Mouse (Mus musculus) neural tube, embryonic 13.5 days (tissue): ENCODE data around the gene Mrto4. TPM values are rescaled to one million over a fixed set of nuclear protein-coding genes. Genes with fewer than 3 reads are reported as not detected.

ENCODE experiments used
- ATAC-seq: fragments of 200-750 bp; cut with Nextera tagmentation; 2 replicates; pipeline ENCODE4 v1.8.0; 2017; ENCODE audit warnings: low read depth, mild to moderate bottlenecking, moderate TSS enrichment, moderate library complexity
- H3K27ac ChIP-seq: fragments of 300-500 bp; sonication (generic); replicated peaks from 2 replicates; pipeline ENCODE4 v1.5.1; 2015; ENCODE audit warnings: moderate library complexity, mild to moderate bottlenecking, inconsistent platforms
- H3K27me3 ChIP-seq: fragments of 300-500 bp; sonication (generic); 2 replicates; pipeline ENCODE4 v1.6.1; 2015; ENCODE audit warnings: mild to moderate bottlenecking, inconsistent platforms
- H3K36me3 ChIP-seq: fragments of 300-500 bp; sonication (generic); 2 replicates; pipeline ENCODE4 v1.6.1; 2015; ENCODE audit warnings: mild to moderate bottlenecking, inconsistent platforms
- H3K4me1 ChIP-seq: fragments of 300-500 bp; sonication (generic); replicated peaks from 2 replicates; pipeline ENCODE4 v1.6.1; 2015; ENCODE audit warnings: inconsistent platforms
- H3K4me2 ChIP-seq: fragments of 300-500 bp; sonication (generic); 2 replicates; pipeline ENCODE4 v1.6.1; 2015; ENCODE audit warnings: inconsistent platforms, mild to moderate bottlenecking, moderate library complexity
- H3K4me3 ChIP-seq: fragments of 300-500 bp; sonication (generic); 2 replicates; pipeline ENCODE4 v1.5.1; 2015; ENCODE audit warnings: mild to moderate bottlenecking, inconsistent platforms
- H3K9ac ChIP-seq: fragments of 300-500 bp; sonication (generic); 2 replicates; pipeline ENCODE4 v1.6.1; 2015; ENCODE audit warnings: moderate library complexity, mild to moderate bottlenecking, inconsistent platforms
- H3K9me3 ChIP-seq: fragments of 300-500 bp; sonication (generic); 2 replicates; pipeline ENCODE4 v1.6.1; 2016; ENCODE audit warnings: inconsistent platforms
- WGBS: fragments of 180-500 bp; shearing (Covaris S2); methylation state at CpG from one replicate; pipeline ENCODE4 v1.1.7; 2015; 5-methylcytosine and 5-hydroxymethylcytosine counted together
- polyA plus RNA-seq: library from polyadenylated mRNA; unstranded; fragments of >200 nt; fragmentation: Nextera tagmentation; extraction: Ambion mirVana; gene quantifications from 2 replicates; pipeline ENCODE4 v1.2.1, GENCODE M21; 2015

Mrto4 gene
- polyA plus RNA-seq, 1 experiment from 2014 or later, result 90.3 TPM

DNA sequence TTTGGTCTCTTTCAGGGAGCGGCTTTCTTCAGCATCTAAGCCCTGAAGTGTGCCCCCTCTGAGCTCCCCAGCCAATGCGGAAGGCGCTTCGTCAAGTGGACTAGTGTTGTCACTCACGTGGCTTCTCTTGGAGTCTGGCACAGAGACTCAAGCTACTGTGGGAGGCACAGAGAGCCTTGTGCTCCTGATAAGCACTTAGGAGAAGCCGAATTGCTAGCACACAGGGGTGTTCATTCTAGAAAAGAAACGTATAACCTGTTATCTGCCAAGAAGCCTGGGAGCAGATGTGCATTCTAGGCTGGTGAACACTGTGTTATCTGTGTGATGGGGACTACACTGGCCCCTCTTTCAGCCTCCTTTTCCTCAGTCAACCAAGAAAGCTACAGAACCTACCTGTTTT, 16.9 kb downstream of the Mrto4 start:
- peaks cover 23% of the 10 kb centered on the region for H3K27me3 ChIP-seq
- H3K9me3 ChIP-seq, result no peaks in the 10 kb centered on the region
- no peak overlapping the region for H3K9ac ChIP-seq
- H3K27ac ChIP-seq, result no peak overlapping the region
- H3K4me3 ChIP-seq, result no peak overlapping the region
- no peak for ATAC-seq
- no peaks in the 10 kb centered on the region for H3K4me1 ChIP-seq
- no peaks in the 10 kb centered on the region for H3K36me3 ChIP-seq
- no peak overlapping the region for H3K4me2 ChIP-seq
- WGBS, result 72% methylated on average over 7 of the region's 7 CpGs

DNA sequence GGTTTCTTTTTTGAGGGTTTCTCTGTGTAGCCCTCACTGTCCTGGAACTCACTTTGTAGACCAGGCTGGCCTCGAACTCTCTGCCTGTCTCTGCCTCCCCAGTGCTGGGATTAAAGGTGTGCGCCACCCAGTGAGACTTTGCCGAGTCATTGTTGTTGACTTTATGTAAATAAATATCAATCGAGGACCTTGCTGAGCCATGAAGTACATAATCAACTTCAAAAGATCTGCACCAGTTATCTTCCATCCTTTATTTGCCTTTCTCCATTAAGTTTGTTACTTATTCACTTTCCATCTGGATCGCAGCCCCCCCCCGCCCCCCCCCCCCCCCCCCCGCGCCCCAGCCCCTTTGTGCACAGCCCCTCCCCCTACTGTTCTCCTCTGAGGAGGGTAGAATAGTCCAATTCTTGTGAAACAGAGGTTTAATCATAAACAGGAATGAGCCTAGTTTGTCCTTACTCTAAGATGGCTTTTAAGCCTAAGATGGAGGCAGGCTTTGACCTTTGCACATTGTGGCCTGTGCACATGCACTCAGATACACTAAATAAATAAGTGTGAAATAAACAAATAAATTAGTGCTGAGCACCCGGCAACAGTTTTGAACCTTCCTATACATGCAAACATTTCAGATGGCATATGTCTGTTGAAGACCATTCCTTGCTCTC, 17.6 kb downstream of the Mrto4 start:
- Histone ChIP-seq H3K27me3 (peaks cover 23% of the 10 kb centered on the region), H3K4me3 (no peak overlapping the region), H3K27ac (no peak overlapping the region), H3K4me1 (no peaks in the 10 kb centered on the region), H3K9ac (no peak overlapping the region), H3K4me2 (no peak overlapping the region), H3K36me3 (no peaks in the 10 kb centered on the region), H3K9me3 (no peaks in the 10 kb centered on the region)
- WGBS, result 79% methylated on average over 6 of the region's 9 CpGs
- ATAC-seq, result no peak

DNA sequence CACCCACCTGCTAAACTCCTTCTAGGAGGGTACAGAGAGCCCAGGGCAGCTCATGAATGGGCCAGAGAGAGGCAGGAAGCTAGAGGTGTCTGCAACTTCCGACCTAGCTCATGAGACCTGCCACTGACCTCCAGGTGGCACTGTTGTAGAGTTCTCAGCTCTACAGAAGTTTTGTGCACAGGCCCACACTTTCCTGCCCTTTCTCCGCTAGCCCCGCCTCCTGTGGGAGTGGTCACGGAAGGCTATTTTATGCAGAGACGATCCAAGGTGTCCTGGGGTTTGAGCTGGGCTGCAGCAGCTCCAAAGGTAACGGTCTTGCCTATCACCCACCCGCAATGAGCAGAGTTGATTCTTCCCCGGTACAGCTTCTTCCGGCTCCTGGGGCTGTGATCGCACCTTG, 21.8 kb downstream of the Mrto4 start:
- H3K4me3 ChIP-seq, result no peak overlapping the region
- peak overlapping the region; percentile 32 for H3K4me2 ChIP-seq
- 7% methylated on average over 10 of the region's 10 CpGs for WGBS
- no peaks in the 10 kb centered on the region for H3K4me1 ChIP-seq
- H3K27me3 ChIP-seq, result no peaks in the 10 kb centered on the region; the same call in 1 of the 2 replicates
- H3K9me3 ChIP-seq, result no peaks in the 10 kb centered on the region
- H3K9ac ChIP-seq, result no peak overlapping the region
- ATAC-seq, result no peak
- no peak overlapping the region for H3K27ac ChIP-seq
- no peaks in the 10 kb centered on the region for H3K36me3 ChIP-seq

DNA sequence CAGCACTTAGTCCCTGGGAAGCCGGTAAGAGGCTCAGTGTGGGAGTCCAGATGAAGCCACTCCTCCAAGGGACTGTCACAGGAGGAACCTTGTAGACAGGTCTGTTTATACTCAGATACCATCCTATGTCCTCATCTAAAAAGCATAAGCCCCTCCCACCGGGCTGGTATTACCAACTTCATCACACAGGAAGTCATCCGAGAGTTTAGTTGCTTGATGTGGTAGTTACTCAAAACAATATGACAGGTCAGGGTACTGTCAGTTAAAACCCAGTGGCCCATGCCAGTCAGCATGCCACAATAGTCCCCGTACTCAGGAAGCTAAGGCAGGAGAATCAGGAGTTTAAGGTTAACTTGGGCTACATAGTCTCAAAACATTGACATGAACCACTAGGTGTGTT, 32.6 kb downstream of the Mrto4 start:
- peaks cover 44% of the 10 kb centered on the region for H3K36me3 ChIP-seq

DNA sequence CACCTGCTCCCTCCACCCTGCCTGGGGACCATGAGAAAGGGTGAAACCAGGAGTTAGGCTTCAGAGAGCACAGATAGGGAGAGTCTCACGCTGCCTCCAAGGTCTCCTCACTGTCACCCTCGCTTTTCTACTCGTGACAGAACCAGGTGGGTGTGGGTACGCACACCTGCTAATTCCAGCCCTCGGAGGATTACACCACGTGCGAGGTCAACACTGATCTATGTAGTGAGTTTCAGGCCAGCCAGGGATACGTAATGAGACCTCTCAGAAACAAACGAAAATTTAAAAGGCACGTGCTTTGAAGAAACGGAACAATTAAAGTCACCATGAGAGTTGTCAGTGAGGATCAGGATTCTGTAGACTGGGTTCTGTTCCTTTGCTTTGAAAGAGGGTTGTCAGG, 33.9 kb downstream of the Mrto4 start:
- H3K9me3 ChIP-seq, result no peaks in the 10 kb centered on the region
- ATAC-seq, result no peak
- H3K36me3 ChIP-seq, result peaks cover 50% of the 10 kb centered on the region
- no peak overlapping the region for H3K4me3 ChIP-seq
- WGBS, result 94% methylated on average over 11 of the region's 11 CpGs
- H3K27me3 ChIP-seq, result no peaks in the 10 kb centered on the region
- H3K9ac ChIP-seq, result no peak overlapping the region
- no peaks in the 10 kb centered on the region for H3K4me1 ChIP-seq
- H3K4me2 ChIP-seq, result no peak overlapping the region
- no peak overlapping the region for H3K27ac ChIP-seq

More for the DNA sequence above, 32.6 kb downstream of the Mrto4 start:
- H3K27ac ChIP-seq, result no peak overlapping the region
- H3K4me2 ChIP-seq, result no peak overlapping the region
- H3K27me3 ChIP-seq, result no peaks in the 10 kb centered on the region
- no peaks in the 10 kb centered on the region for H3K4me1 ChIP-seq
- no peak overlapping the region for H3K4me3 ChIP-seq
- H3K9ac ChIP-seq, result no peak overlapping the region
- no peaks in the 10 kb centered on the region for H3K9me3 ChIP-seq
- ATAC-seq, result no peak
- WGBS, result 90% methylated on average over 4 of the region's 4 CpGs

DNA sequence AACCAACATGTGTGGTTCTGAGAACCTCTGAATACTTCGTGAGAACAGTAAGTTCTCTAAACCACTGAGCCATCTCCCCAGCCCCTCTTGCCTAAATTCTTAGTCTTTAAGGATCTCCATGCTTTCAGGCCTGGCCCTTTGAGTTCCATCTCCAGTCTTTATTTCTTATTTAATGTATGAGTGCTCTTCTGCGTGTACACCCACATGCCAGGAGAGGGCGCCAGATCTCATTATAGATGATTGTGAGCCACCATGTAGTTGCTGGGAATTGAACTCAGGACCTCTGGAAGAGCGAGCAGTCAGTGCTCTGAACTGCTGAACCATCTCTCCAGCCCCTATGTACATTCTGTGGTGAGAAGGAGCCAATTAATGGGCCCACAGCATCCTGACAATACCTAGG, 39.7 kb downstream of the Mrto4 start:
- 63% methylated on average over 4 of the region's 4 CpGs for WGBS
- no peak for ATAC-seq
- no peak overlapping the region for H3K4me2 ChIP-seq

DNA sequence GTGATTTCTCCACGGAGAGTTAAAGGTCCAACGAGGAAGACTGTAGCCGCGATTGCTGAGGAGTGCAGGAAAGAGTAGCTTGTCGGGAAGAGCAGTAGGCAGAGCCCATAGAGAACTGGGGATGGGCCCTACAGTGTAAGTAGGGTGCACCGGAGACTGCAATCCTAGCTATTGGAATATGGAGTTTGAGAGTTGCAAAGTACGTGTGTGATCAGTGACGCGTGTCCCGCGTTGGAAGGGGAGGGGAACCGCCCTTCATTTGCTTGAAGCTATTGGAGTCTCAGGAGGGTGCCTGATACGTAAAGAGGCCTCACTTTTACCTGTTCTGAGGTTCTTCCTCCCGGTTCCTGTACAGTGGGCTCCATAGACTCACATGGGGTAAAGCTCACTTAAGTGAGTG, 40.7 kb downstream of the Mrto4 start:
- WGBS, result 18% methylated on average over 14 of the region's 14 CpGs
- no peaks in the 10 kb centered on the region for H3K9me3 ChIP-seq
- H3K27ac ChIP-seq, result no peak overlapping the region
- peak overlapping the region; percentile 88 for H3K9ac ChIP-seq
- H3K4me3 ChIP-seq, result peak overlapping the region; percentile 82
- ATAC-seq, result no peak
- H3K4me2 ChIP-seq, result peak overlapping the region; percentile 92
- H3K4me1 ChIP-seq, result peaks cover 26% of the 10 kb centered on the region
- H3K36me3 ChIP-seq, result peaks cover 27% of the 10 kb centered on the region
- H3K27me3 ChIP-seq, result 0 out of 2 replicates have a peak, but pooled peaks cover 5% of the 10 kb centered on the region

More for the DNA sequence above, 39.7 kb downstream of the Mrto4 start:
- Histone ChIP-seq H3K9me3 (no peaks in the 10 kb centered on the region), H3K27me3 (0 out of 2 replicates have a peak, but pooled peaks cover 5% of the 10 kb centered on the region), H3K4me3 (no peak overlapping the region), H3K9ac (no peak overlapping the region), H3K27ac (no peak overlapping the region), H3K36me3 (peaks cover 29% of the 10 kb centered on the region), H3K4me1 (peaks cover 26% of the 10 kb centered on the region)

DNA sequence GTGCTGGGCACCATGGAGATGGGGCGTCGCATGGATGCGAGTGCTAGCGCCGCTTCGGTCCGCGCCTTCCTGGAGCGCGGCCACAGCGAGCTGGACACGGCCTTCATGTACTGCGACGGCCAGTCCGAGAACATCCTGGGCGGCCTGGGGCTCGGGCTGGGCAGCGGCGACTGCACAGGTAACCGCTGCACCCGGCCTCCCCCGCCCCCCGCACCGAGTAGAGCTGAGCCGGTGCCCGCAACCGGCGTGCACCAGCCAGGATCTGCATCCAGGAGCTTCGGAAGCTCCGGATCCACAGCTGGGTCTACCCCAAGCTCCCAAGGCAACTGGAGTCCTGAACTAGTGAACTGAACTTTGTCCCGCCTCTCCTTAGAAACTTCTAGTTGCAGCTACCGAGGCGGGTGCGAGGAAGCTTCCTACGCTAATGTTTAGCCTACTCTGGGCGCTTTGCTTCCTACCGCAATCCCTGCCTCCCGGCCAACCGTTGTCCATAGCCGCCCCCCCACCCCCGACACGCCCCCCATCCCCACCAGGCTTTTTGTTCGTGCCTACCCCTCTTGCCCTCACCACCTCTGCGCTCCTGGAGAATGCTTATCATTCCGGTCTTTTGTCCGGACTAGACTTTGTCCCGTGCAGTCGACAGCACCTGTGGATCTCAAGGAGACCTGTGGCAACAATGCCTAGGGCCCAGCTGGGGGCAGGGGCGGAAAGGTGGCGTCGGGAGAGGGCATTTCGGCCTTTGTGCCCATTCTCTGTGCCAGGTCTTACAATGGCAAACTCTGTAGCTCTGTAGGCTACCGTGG, 41.3 kb downstream of the Mrto4 start:
- H3K9me3 ChIP-seq, result no peaks in the 10 kb centered on the region
- H3K27me3 ChIP-seq, result 0 out of 2 replicates have a peak, but pooled peaks cover 5% of the 10 kb centered on the region
- peak; percentile 10; the same call in 1 of the 2 replicates for ATAC-seq
- H3K4me3 ChIP-seq, result peak overlapping the region; percentile 82
- under 1% methylated on average over 52 of the region's 53 CpGs for WGBS
- peak overlapping the region; percentile 76 for H3K27ac ChIP-seq
- H3K4me1 ChIP-seq, result peaks cover 26% of the 10 kb centered on the region
- H3K4me2 ChIP-seq, result peak overlapping the region; percentile 92
- peak overlapping the region; percentile 88 for H3K9ac ChIP-seq
- H3K36me3 ChIP-seq, result peaks cover 30% of the 10 kb centered on the region

DNA sequence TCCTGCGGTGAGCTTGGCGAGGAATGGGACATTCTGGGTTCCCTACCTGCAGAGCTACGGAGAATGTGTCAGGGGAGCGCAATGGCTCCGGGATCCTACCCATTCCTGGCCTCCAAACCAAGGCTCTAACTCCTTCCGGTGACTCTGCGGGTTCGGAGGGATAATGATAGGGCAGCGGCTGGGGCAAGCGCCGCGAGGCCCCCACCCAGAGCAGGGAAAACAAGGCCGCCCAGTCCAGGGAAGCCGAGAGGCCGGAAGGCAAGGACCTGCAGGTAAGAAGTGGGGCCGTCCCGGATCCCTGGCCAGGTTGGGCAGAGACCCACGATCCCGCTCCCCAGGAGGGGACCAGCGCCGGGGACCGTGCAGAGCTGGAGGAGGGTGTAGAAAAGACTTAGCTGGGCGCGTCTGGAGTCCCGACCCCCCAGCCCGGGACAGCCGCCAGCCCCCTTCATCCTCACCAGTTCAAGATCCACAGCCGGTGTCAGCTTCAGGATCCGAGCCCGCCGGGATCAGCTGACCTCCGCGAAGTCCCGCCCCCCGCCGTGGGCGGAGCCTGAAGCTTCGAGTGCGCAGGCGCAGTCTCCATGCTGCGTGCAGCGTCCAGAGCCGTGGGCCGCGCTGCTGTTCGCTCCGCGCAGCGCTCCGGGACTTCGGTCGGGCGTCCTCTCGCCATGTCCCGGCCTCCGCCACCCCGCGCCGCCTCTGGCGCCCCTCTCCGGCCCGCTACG, 42.0 kb downstream of the Mrto4 start, which contains the start of the genes Pqlc2 and Akr7a5:
Pqlc2 (minus strand) TSS at position 538 of the 728 bp plus-strand sequence.
Akr7a5 (plus strand) TSS at position 574 of the 728 bp plus-strand sequence.
- Histone ChIP-seq H3K4me3 (peak within 1 kb of the TSS; percentile 82), H3K4me1 (peaks cover 26% of the 10 kb centered on the region), H3K36me3 (peaks cover 28% of the 10 kb centered on the region), H3K27me3 (0 out of 2 replicates have a peak, but pooled peaks cover 5% of the 10 kb centered on the region), H3K9me3 (no peaks in the 10 kb centered on the region), H3K27ac (peak within 1 kb of the TSS; percentile 76), H3K9ac (peak within 1 kb of the TSS; percentile 88), H3K4me2 (peak within 1 kb of the TSS; percentile 92)
- ATAC-seq, result peak; percentile 89
- under 1% methylated on average over 63 of the region's 63 CpGs for WGBS

DNA sequence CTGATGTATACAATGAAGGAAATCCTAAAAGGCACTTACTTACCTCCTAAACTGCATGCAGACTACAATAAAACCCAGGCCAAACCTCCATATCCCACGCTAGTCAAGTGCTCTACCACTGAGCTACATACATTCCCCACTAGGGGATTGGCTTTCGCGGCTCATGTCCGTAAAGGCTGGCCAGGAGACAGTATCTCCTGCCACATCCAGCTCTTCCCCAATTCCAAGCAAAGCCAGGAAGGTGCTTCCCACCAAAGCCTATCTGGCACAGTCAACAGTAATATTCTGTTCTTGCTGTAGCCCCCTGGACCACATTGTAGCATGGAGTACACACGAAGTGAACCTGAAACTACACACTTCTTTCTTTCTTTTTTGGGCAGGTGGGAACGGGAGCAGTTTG, 42.7 kb downstream of the Mrto4 start:
- no peak overlapping the region for H3K27ac ChIP-seq
- peak overlapping the region; percentile 82 for H3K4me3 ChIP-seq
- H3K9ac ChIP-seq, result peak overlapping the region; percentile 88
- 18% methylated on average over 6 of the region's 6 CpGs for WGBS
- peaks cover 26% of the 10 kb centered on the region for H3K4me1 ChIP-seq
- 0 out of 2 replicates have a peak, but pooled peaks cover 5% of the 10 kb centered on the region for H3K27me3 ChIP-seq
- peaks cover 28% of the 10 kb centered on the region for H3K36me3 ChIP-seq
- ATAC-seq, result no peak
- H3K4me2 ChIP-seq, result peak overlapping the region; percentile 92
- no peaks in the 10 kb centered on the region for H3K9me3 ChIP-seq

DNA sequence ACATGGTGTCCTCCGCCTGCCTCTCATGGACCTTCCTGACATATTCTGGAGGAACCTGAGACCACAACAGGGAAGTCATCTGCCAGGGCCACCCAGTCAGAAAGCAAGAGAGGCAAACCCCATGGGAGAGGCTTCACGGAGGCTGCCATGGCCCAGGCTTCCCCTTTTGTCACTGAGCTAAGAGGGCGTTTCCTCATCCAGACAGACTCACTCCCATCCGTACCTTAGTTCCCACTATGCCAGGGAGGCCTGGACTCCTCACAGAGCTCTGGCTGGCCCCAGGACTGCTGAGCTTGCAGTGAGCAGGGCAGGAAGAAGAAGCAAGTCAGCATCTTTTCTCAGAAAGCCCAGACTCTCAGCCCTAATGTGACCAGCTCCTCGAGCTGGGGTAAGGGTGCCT, 44.5 kb downstream of the Mrto4 start:
- WGBS, result 84% methylated on average over 5 of the region's 5 CpGs
- H3K27ac ChIP-seq, result no peak overlapping the region
- H3K9ac ChIP-seq, result no peak overlapping the region
- H3K4me1 ChIP-seq, result peaks cover 26% of the 10 kb centered on the region
- ATAC-seq, result no peak
- H3K4me3 ChIP-seq, result no peak overlapping the region
- no peak overlapping the region for H3K4me2 ChIP-seq
- 0 out of 2 replicates have a peak, but pooled peaks cover 5% of the 10 kb centered on the region for H3K27me3 ChIP-seq
- H3K9me3 ChIP-seq, result no peaks in the 10 kb centered on the region
- H3K36me3 ChIP-seq, result peaks cover 27% of the 10 kb centered on the region

DNA sequence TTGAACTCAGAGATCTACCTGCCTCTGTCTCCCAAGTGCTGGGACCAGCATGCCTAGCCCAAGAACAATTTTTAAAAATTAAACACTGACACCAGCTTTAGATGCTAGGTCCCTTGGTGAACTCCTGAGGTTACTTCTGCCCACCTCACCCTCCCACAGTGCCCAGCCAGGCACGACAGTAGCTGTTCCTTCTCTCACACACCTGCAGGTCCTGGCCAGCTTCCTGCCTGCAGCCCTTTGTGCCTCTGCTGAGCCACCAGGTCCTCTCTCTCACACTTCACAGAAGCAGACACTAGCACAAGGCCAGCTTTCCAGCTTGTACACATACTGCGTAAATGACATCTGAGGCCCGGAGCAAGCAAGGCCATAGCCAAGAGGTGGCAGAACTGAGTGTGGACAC, 46.9 kb downstream of the Mrto4 start:
- no peak overlapping the region for H3K4me3 ChIP-seq
- H3K9me3 ChIP-seq, result no peaks in the 10 kb centered on the region
- no peak overlapping the region for H3K9ac ChIP-seq
- no peak for ATAC-seq
- H3K4me2 ChIP-seq, result no peak overlapping the region
- H3K27me3 ChIP-seq, result no peaks in the 10 kb centered on the region
- H3K36me3 ChIP-seq, result peaks cover 44% of the 10 kb centered on the region
- peaks cover 14% of the 10 kb centered on the region for H3K4me1 ChIP-seq
- no peak overlapping the region for H3K27ac ChIP-seq
- 97% methylated on average over 3 of the region's 3 CpGs for WGBS
